Mouse (Mus musculus) ovary, postnatal 14 days (tissue): ENCODE data around the gene Daglb.
A peak's percentile ranks its signal among the peaks of the same experiment; 100 is the strongest.

Source experiments
- DNase-seq: peaks from one replicate; pipeline ENCODE4 v3.0.0; 2022; ENCODE audit warnings: low spot score

Daglb gene

DNA sequence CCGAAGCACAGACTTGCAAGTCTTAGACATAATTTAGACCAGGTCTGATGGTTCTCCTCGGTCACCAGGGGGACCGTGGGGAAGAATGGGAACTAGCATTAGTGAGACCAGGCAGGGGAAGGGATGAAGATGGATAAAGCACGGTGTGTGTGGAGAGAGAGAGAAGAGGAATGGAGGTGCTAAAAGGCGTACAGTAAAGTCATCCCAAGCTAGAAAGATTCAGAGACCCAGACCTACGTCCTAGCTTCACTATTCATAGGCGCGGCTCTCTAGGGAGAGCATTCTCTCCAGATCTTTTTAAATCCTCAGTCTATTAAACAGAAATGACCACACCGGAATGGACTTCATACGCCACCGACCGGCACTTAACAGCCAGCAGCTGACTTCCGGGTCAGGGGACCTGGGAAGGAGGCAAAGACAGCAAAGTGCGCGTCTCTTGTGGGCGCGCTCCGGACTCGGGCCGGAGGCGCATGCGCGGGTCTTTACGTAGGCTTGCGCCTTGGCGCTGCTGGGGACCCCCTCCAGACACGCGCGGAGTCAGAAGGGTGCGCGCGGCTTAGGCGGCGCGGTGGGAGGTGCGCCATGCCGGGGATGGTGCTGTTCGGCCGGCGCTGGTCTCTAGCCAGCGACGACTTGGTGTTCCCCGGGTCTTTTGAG is at the start of gene Daglb:
Gene Daglb (plus strand): TSS at position 485 of the 657 bp plus-strand sequence.
- peak; percentile 74 for DNase-seq

DNA sequence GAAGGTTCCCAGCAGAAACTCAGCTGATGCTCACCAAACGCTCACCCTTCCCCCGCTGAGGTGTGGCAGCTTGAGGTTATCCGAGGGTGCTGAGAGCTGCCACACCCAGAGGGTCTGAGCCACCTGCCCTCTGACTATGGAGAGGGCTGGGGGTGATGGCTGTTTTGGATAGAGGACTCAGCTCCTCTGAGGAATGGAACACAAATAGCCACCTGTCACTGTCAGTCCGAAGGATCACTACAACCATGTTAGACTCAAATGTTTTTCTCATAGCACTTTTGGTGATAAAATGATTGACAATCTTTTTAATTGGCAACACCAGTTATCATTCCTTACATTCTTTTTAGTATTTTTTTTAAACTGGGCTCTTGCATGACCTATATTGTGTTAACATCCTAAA is 42.9 kb upstream of the Daglb start:
- no peak for DNase-seq

DNA sequence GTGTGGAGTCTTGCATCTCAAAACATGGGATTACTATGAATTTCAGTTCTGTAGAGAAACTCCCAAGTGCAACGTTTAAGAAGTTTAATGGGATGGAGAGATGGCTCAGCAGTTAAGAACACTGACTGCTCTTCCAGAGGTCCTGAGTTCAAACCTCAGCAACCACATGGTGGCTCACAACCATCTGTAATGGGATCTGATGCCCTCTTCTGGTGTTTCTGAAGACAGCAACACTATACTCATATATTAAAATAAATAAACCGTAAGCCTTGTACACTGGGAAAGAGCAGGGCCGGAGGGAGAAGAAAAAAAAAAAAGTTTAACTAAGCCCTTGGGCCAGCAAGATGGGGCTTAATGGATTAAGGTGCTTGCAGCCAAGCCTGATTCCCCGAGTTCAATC is 41.4 kb upstream of the Daglb start:
- no peak for DNase-seq

DNA sequence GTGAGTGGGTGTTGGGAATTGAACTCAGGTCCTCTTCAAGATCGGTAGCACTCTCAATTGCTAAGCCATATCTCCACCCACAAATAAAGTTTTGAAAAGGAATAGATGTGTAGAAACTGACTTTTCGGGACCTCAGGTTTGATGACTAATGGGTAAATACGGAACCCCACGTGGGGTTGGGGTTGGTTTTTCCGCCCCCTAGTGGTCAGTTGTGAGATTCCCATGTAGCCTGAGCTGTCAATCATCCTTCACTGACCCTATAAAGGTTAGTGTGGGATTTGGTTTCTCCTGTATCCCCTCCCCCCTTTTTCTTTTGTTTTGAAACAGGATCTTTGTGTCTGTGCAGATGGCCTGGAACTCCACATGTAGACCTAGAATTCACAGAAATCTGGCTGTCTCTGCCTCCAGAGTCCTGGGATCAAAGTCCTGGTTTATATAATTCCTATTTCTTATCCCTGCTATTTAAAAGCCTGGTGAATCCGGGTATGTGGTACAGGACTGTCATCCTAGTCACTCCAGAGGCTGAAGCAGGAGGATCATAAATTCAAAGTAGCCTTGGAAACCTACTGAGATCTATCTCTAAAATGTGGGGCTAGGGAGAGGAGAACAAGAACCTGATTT is 40.4 kb upstream of the Daglb start:
- DNase-seq, result peak; percentile 47

DNA sequence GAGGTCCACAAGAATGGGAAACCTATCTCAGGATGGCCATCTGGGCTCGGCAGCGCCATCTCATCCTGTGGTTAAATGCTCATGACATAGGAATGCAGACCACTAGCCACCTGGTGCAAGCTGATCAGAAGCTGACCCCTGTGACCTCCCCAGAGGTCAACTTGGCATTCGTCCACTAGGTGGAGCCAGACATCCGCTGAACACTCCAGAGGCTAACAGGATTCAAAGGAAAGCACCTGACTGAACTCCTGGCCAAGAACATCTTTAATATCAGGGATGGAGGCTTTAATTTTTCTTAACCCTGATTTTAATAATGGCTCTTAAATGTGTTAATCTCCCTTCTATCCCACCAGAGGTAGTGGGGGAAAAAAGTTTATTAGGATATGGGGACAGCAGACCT is 30.0 kb upstream of the Daglb start:
- DNase-seq, result peak; percentile 55

DNA sequence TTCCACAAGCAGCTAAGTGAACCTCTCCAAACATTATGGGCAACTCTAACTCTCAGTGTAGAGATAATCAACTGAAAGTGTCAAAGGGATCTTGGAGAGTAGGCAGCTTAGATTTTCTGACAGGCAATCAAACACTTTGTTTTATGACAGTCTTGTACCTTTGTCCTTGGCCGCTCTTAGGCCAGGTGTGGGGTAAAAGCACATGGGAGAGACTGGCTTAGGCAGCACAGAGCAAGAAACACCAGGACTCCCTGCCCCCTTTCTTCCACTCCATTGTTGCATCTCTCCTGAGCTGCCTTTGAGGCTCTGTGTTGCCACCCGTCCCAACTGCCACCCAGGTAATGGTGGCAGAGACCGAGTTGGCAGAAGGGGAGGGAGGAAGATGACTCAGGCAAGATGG is 23.1 kb upstream of the Daglb start:
- no peak for DNase-seq

DNA sequence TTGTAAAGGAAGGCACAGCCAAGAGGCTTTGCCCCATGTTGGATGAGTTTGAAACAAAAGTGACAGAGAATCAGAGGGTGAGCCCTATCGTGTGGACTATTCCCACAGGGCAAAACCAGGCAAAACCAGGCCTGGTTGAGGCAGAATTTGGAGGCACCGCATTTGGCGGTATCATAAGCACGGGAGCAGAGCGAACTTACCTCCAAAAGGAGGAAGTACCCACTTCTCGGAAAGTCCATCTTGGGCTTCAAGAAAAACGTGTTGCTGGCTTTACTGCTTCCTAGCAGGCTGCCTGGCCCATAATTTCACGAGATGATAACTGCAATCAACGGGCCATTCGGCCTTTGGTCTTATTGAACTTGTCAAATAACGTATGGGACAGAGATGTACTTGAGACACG is 22.6 kb upstream of the Daglb start:
- no peak for DNase-seq

DNA sequence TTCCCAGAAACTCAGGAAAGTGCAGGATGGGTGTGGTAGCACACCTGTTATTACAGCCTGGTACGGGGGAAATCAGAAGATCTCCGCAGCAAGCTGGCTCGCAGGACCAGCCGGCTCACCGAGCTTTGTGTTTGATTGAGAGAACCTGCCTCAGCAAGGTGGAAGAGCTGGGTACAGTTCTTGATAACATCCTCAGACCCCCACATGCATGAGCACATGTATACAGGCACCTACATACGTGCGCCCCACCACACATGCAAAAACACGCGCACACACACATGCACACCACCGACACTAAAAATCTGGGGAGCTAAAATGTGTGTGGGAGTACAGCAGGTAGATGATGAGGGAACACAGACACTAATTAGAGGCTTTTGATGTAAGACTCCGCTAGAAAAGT is 713 bp upstream of the Daglb start:
- no peak for DNase-seq

DNA sequence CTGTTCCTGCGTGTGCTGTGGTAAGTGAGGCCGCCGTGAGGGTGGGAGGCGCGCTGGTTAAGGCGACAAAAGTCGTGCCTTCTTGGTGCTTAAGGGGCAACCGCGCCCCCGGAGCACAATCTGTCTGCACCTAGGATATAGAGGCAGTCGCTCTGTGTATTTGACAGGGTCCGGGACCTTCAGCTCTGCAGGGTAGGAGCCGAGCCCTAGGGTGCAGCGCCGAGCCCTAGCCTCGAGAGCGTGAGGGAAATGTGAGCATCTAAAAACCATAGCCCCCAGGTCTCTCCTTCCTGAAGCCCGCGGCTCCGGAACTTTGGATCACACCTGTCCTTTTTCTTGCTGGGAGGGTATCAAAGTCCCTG is 354 bp downstream of the Daglb start:
- no peak for DNase-seq

DNA sequence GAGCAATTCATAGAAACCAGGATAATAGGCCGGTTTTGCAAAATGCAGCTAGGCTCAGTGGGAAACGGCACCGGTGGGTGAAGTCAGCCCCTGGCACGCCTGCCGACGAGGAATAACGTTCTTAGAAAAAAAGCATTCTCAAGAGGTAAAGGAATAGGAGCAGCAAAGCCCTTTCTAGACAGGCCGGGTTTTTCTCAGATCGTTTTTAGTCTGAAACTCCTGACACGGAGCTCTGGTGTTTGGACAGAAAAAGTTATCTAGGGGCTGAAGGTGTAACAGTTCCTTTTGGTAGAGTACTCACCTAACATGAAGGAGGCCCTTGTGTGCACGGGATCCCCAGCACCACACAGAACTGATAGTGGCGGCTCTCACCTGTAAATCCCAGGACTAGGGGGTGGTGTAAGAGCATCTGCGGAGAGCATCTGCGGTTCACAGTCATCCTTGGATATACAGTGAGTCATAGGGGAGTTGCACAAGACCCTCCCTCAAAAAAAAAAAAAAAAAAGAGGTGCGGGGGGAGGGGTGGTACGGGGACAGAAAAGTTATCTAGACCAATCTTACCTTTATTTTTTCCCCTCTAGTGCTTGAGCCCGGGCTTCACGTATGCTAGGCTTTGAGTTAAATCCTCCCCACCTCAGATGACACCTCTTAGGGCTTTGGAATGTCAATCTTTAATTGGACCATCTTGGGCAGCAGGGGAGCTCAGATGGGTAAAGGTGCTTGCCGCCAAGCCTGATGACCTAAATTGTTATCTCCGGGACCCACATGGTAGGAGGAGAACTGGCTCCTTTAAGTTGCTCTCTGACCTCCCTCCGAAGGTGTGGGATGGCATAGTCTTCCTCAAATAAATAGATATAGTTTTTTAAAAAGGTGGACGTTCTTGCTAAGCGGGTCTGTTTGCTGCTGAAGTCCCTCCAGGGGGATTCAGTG is 1.0 kb downstream of the Daglb start:
- DNase-seq, result no peak

DNA sequence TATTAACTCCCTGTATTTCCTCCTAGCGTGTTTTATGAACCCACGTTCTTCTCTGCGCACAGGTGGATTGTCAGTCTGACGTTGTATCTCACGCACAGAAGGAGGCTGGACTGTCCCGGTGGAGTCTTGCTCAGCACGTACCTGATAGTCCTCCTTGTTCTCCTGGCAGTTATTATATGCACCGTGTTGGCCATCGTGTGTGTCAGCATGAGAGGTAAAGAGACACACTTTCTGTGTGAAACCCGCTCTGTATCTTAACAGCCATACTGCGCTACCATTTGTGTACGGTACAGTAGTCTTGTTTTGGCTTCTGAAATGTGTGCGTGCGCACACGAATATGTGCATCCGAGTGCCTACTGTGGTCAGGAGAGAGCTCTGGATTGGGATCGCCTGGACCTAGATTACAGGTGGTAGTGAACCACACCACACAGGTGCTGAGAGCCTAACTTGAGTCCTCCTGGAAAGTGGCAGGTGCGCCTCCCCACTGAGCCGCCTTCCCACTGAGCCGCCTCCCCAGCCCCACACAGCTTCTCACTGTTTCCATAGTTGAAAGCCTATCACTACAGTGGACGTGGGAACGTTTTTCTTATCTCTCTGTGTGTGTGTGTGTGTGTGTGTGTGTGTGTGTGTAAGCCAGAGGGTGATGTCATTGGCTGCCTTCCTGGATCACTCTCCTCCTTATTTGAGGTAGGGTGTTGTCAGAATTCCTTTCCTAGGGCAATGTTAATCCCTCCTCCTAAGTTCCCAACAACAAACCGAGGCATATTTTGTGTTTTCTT is 2.7 kb downstream of the Daglb start:
- DNase-seq, result no peak

DNA sequence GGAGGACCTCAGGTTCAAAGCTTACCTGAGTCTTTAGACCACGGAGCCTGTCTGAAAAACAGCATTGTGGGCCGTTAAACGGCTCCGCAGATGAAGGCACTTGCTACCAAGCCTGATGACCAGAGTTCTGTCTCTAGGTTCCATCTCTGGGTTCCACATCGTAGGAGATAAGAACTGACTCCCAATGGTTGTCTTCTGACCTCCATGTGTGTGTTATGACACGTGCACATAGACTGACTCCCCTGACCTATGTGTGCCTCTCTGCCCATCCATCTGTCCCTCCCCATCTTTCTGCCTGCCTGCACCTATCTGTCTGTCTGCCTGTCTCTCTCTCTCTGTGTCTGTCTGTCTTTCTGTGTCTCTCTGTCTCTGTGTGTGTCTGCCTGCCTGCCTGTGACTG is 3.5 kb downstream of the Daglb start:
- no peak for DNase-seq

DNA sequence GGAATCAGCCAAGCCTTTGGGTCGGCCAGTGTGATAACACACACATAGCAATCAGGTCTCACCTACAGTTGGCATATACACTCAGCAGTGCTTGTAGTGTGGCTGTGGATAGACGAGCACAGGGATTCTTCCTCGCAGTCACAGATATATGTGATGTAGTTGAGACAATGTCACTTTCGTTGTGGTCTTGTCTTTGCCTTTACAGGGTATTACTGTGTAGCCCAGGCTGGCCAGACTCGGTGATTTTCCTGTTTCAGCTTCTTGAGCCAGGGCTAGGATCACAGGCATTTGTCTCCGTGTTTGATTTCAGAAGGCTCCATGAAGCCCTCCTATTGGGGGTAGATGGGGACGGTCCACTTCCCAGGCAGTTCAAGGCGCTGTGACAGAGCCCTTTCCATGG is 5.2 kb downstream of the Daglb start:
- no peak for DNase-seq

DNA sequence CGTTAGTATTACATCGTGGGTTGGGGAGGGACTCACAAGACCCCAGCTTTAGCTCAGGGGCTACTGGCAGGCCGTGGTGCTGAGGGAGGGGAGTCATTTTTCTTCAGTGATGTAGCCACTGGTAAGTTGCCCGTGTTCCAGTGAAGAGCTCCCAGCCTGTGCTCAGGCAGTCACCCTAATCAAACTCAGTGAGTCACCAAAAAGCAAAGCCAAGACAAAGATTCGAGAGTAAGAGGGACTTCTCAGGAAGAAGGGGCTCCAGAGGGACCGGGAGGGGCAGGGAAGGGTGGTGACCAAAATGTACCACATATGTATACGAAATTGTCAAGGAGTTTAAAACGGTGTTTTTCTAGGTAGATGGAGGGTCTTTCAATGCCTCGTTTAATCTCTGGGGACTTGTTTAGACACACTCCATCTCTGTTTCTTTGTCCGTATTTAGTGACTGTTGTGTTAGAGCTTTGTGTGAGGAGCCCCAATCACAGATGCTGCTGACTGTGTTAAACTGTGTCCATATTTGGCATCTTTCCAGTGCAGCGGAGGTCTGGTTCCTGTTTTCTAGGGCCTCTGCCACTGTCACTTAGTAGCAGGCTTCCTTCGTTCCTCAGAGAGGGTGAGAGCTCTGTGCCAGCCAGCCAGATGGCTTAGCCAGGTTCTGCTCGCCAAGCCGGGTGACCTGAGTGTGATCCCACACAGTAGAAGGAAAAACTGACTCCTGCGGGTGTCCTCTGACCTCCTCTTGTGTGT is 6.2 kb downstream of the Daglb start:
- no peak for DNase-seq

DNA sequence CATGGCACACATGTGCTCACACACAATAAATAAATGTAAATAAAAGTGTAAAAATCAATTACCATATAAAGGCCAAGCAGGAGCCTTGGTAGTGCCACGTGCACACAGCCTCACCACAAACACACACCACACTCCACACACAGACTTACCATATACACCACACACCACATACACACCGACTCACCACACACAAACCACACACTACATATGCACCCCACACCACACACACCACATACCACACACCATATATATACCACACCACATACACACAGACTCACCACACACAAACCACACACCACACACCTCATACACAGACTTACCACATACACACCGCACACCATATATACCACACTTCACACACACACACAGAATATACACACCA is 6.8 kb downstream of the Daglb start:
- DNase-seq, result no peak

DNA sequence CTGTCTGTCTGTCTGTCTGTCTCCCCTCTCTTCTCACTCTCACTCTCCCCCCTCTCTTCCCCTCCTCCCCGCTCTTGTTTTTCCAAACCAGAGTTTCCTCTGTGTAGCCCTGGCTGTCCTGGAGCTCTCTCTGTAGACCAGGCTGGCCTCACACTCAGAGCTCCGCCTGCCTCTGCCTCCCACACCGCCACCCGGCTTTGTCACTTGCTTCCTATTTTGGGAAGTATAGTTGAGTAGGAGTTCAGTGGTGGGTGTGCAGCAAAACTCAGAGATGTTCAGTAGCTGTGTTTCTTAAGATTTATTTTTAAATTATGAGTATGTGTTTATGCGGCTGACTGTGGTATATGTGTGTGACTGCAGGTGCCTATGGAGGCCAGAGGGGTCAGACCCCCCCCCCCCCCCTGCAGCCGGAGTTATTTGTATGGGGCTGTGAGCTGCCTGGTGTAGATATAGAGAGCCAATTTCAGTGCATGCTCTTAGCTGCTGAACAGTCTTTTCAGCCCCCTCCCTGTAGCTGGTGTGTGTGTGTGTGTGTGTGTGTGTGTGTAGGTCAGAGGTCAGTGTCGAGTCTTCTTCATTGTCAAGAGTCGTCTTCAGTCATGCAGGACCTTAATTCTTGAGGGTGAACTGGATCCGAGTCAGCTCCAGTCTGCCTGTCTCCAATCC is 7.7 kb downstream of the Daglb start:
- DNase-seq, result no peak

DNA sequence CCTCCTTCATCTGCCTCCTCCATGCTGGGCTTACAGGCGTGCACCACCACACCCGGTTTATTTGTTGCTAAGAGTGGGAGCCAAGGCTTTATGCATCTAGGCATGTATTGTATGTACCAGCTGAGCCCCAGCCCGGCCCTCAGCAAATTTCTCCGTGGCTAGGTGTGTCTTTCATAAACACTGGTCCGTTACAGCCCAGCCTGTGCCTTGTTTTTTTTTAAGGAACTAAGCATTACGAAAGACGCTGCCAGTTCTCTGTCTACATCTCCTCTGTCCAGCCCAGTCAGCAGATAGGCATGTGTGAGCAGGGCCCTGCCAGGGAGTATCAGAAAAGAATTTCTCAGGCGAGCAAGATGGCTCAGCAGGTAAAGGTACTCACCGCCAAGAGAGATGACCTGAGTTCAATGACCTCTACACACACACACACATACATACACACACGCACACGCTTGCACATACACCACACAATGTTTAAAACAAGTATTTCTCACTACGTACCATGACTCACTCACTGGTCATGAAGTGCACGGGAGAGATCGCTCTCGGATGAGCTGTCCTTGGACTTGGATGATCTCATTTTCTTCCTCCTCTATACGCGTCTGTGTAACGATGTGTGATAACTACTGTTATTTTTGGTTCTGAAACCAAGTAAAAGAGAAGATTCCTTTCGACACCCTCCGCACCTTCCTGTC is 10.9 kb downstream of the Daglb start:
- DNase-seq, result no peak

DNA sequence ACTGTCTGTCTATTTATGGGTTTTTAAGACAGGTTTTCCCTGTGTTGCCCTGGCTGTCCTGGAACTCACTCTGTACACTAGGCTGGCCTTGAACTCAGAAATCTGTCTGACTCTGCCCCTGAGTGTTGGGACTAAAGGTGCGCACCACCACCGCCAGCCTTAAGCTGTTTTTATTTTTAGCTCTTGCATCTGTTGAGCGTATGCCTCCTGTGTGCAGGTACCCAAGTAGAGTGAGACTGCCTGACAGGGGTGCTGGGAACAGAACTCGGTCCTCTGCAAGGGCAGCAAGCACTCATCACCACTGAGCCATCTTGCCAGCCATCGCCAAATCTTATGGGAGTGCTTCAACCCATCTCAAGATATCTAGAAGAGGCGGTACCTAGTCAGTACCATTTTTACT is 11.6 kb downstream of the Daglb start:
- no peak for DNase-seq

DNA sequence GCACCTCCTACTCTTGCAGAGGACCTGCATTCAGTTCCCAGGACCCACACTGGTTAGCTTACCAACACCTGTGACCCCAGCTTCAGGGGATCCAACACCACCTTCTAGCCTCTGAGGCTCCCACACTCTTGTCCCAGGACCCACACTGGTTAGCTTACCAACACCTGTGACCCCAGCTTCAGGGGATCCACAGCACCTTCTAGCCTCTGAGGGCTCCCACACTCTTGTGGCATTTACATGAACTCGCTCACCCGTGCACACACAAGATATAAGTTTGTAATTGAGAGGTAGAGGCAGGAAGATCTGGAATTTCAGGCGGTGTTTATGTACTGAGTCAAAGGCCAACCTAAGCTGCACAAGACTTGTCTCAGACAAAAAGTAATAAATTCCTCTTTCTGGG is 13.5 kb downstream of the Daglb start:
- DNase-seq, result no peak

DNA sequence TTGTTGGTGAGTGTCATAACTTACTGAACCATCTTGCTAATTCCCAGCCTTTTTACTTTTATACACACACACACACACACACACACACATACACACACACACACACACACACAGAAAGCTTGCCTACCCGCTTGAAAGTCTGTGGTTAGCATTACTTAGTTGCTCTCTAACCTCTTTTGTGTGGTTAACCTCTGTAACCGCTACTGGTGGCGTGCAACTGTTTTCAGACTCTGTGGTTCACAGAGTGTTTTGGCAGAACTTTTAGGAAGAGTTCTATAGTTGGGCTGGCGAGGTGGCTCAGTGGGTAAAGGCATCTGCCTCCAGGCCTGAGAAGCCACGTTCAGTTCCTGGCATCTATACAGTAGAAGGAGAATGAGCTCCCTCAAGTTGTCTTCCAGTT is 20.6 kb downstream of the Daglb start:
- no peak for DNase-seq

DNA sequence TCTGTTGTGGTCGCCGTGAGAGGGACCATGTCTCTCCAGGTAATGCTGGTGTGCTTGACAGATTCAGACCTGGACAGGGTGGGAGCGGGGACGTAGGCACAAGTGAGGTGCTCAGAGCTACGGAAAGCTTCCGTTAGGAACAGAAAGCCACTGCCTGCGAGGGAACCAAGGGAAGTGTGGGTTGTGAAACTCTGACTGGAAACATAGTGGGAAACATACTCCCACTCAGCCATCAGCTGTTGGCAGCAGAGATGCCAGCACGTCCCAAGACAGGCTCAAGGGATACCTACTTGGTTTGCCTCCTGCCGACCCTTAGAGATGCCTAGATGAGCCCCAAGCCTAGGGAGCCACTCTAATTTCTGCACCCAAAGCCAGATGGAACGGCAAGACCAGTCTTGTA is 22.8 kb downstream of the Daglb start:
- no peak for DNase-seq
